Mouse (Mus musculus): ENCODE measurements at regions not wholly inside any gene's neighbourhood (a gene's known extent, or its start where the extent isn't known, plus 50 kb on each side); places are given as distances from the start of the nearest gene placed in this dataset.
A peak's percentile ranks its signal among the peaks of the same experiment; 100 is the strongest.

- DNase-seq (ENCODE audit: low spot score in 2 of 2), result no peak
These were observed 150.9 kb upstream of the Trib2 start for GRCm38 (mm10) chr12:15967550-15968102.

- no peak for DNase-seq (ENCODE audit: low spot score in 2 of 2)
These were observed 149.9 kb upstream of the Trib2 start for GRCm38 (mm10) chr12:15966631-15967030.

GRCm38 (mm10) chr12:15965921-15966320 lies 149.2 kb upstream of the Trib2 start:
- DNase-seq (ENCODE audit: low spot score in 2 of 2), result no peak

- no peak for DNase-seq (ENCODE audit: low spot score in 2 of 2)
These were observed 147.4 kb upstream of the Trib2 start for GRCm38 (mm10) chr12:15964073-15964472.

GRCm38 (mm10) chr12:15961834-15962233 lies 145.1 kb upstream of the Trib2 start:
- no peak for DNase-seq (ENCODE audit: low spot score in 2 of 2)

GRCm38 (mm10) chr12:15937443-15938237 lies 120.9 kb upstream of the Trib2 start:
- DNase-seq (ENCODE audit: low spot score in 2 of 2), result no peak

GRCm38 (mm10) chr12:15932067-15932466 lies 115.3 kb upstream of the Trib2 start:
- DNase-seq (ENCODE audit: low spot score in 2 of 2), result no peak

- no peak for DNase-seq (ENCODE audit: low spot score in 2 of 2)
These were observed 114.8 kb upstream of the Trib2 start for GRCm38 (mm10) chr12:15931535-15931934.

GRCm38 (mm10) chr12:15930155-15930554 lies 113.4 kb upstream of the Trib2 start:
- DNase-seq (ENCODE audit: low spot score in 2 of 2), result no peak

- no peak for DNase-seq (ENCODE audit: low spot score in 2 of 2)
These were observed 112.8 kb upstream of the Trib2 start for GRCm38 (mm10) chr12:15929541-15929940.

- no peak for DNase-seq (ENCODE audit: low spot score in 2 of 2)
These were observed 101.6 kb upstream of the Trib2 start for GRCm38 (mm10) chr12:15918291-15918690.

GRCm38 (mm10) chr12:15912959-15913358 lies 96.2 kb upstream of the Trib2 start:
- DNase-seq (ENCODE audit: low spot score in 2 of 2), result no peak

- DNase-seq (ENCODE audit: low spot score in 2 of 2), result no peak
These were observed 95.8 kb upstream of the Trib2 start for GRCm38 (mm10) chr12:15912491-15912890.

GRCm38 (mm10) chr12:15911254-15911991 lies 94.7 kb upstream of the Trib2 start:
- DNase-seq (ENCODE audit: low spot score in 2 of 2), result no peak

- peak; percentile 8 to 19 for DNase-seq (ENCODE audit: low spot score in 2 of 2)
These were observed 80.8 kb upstream of the Trib2 start for GRCm38 (mm10) chr12:15897539-15897938.

GRCm38 (mm10) chr12:15896511-15896910 lies 79.8 kb upstream of the Trib2 start:
- DNase-seq (ENCODE audit: low spot score in 2 of 2), result peak; percentile 48 to 59

- DNase-seq (ENCODE audit: low spot score in 2 of 2), result no peak
These were observed 78.5 kb upstream of the Trib2 start for GRCm38 (mm10) chr12:15895215-15895614.

- DNase-seq (ENCODE audit: low spot score in 2 of 2), result no peak
These were observed 73.9 kb upstream of the Trib2 start for GRCm38 (mm10) chr12:15890591-15890990.

- no peak for DNase-seq (ENCODE audit: low spot score in 2 of 2)
These were observed 63.2 kb upstream of the Trib2 start for GRCm38 (mm10) chr12:15879907-15880430.

Data from frontal cortex, postnatal 10 days (tissue).